Mouse (Mus musculus) CD4-positive, CD25-positive, alpha-beta regulatory T cell, adult 2 months (primary cell): ENCODE results near the gene Cdc20.

ENCODE experiments used
- DNase-seq: peaks from one replicate; pipeline ENCODE4 v3.0.0-alpha.2; 2012; ENCODE audit warnings: low read depth, low spot score

The Cdc20 gene

GRCm38 (mm10) chr4:118417112-118417797 lies 19.9 kb downstream of the Cdc20 start:
- no peak for DNase-seq

GRCm38 (mm10) chr4:118416329-118416728 lies 20.8 kb downstream of the Cdc20 start:
- no peak for DNase-seq

- no peak for DNase-seq
Observed at GRCm38 (mm10) chr4:118415779-118416178, 21.4 kb downstream of the Cdc20 start.

GRCm38 (mm10) chr4:118413553-118413952 lies 23.6 kb downstream of the Cdc20 start:
- no peak for DNase-seq

- DNase-seq = no peak
Observed at GRCm38 (mm10) chr4:118410871-118411270, 26.3 kb downstream of the Cdc20 start.

GRCm38 (mm10) chr4:118409142-118409900 lies 27.8 kb downstream of the Cdc20 start, which contains the start of the genes Szt2 and Med8:
Gene Szt2, minus strand, starts transcription at chr4:118409273.
Gene Med8, plus strand, starts transcription at chr4:118409337.
- DNase-seq = peak; percentile 94

GRCm38 (mm10) chr4:118402701-118403100 lies 34.5 kb downstream of the Cdc20 start:
- no peak for DNase-seq

GRCm38 (mm10) chr4:118401918-118402317 lies 35.2 kb downstream of the Cdc20 start:
- DNase-seq = no peak

- no peak for DNase-seq
Observed at GRCm38 (mm10) chr4:118401421-118401820, 35.7 kb downstream of the Cdc20 start.

- no peak for DNase-seq
Observed at GRCm38 (mm10) chr4:118398400-118398799, 38.8 kb downstream of the Cdc20 start.

- no peak for DNase-seq
Observed at GRCm38 (mm10) chr4:118396433-118396832, 40.7 kb downstream of the Cdc20 start.

- no peak for DNase-seq
Observed at GRCm38 (mm10) chr4:118395289-118395688, 41.9 kb downstream of the Cdc20 start.

- no peak for DNase-seq
Observed at GRCm38 (mm10) chr4:118394505-118394904, 42.6 kb downstream of the Cdc20 start.

GRCm38 (mm10) chr4:118390146-118390545 lies 47.0 kb downstream of the Cdc20 start:
- DNase-seq = no peak

GRCm38 (mm10) chr4:118387316-118387715 lies 49.8 kb downstream of the Cdc20 start:
- DNase-seq = no peak

- DNase-seq = no peak
Observed at GRCm38 (mm10) chr4:118383271-118383670, 53.9 kb downstream of the Cdc20 start.
